Mouse (Mus musculus) neural tube, embryonic 10.5 days (tissue): ENCODE data around the gene Trh.

Source experiments
- DNase-seq: peaks from one replicate; pipeline ENCODE4 v3.0.0-alpha.2; 2017; ENCODE audit warnings: low spot score; ENCODE audit errors: extremely low spot score

Gene Trh

GRCm38 (mm10) chr6:92244591-92244990 is at the start of gene Trh:
Trh (minus strand) TSS chr6:92244650.
- peak; percentile 40 for DNase-seq

- no peak for DNase-seq
Measured at GRCm38 (mm10) chr6:92290826-92291225, 46.4 kb upstream of the Trh start.

- DNase-seq, result no peak
Measured at GRCm38 (mm10) chr6:92286889-92287288, 42.4 kb upstream of the Trh start.

GRCm38 (mm10) chr6:92286258-92286888 is 41.9 kb upstream of the Trh start:
- DNase-seq, result peak; percentile 53

GRCm38 (mm10) chr6:92285559-92285958 is 41.1 kb upstream of the Trh start:
- no peak for DNase-seq

GRCm38 (mm10) chr6:92277179-92277578 is 32.7 kb upstream of the Trh start:
- DNase-seq, result no peak

- DNase-seq, result no peak
Measured at GRCm38 (mm10) chr6:92273652-92274322, 29.3 kb upstream of the Trh start.

GRCm38 (mm10) chr6:92272601-92273000 is 28.2 kb upstream of the Trh start:
- no peak for DNase-seq

GRCm38 (mm10) chr6:92269019-92269418 is 24.6 kb upstream of the Trh start:
- peak; percentile 87 for DNase-seq

- no peak for DNase-seq
Measured at GRCm38 (mm10) chr6:92268001-92268400, 23.6 kb upstream of the Trh start.

- DNase-seq, result no peak
Measured at GRCm38 (mm10) chr6:92261162-92261843, 16.9 kb upstream of the Trh start.

GRCm38 (mm10) chr6:92255346-92255745 is 10.9 kb upstream of the Trh start:
- no peak for DNase-seq

GRCm38 (mm10) chr6:92253253-92253870 is 8.9 kb upstream of the Trh start:
- no peak for DNase-seq

- no peak for DNase-seq
Measured at GRCm38 (mm10) chr6:92247215-92247919, 2.9 kb upstream of the Trh start.

- no peak for DNase-seq
Measured at GRCm38 (mm10) chr6:92246335-92246734, 1.9 kb upstream of the Trh start.

GRCm38 (mm10) chr6:92241178-92241906 is 3.1 kb downstream of the Trh start:
- peak; percentile 19 for DNase-seq

- DNase-seq, result no peak
Measured at GRCm38 (mm10) chr6:92235036-92235435, 9.4 kb downstream of the Trh start.

GRCm38 (mm10) chr6:92231762-92232161 is 12.7 kb downstream of the Trh start:
- no peak for DNase-seq

- DNase-seq, result no peak
Measured at GRCm38 (mm10) chr6:92231356-92231755, 13.1 kb downstream of the Trh start.

GRCm38 (mm10) chr6:92229586-92229985 is 14.9 kb downstream of the Trh start:
- no peak for DNase-seq

- no peak for DNase-seq
Measured at GRCm38 (mm10) chr6:92229103-92229502, 15.3 kb downstream of the Trh start.
